Mouse (Mus musculus) A20 (cell line): Measurements from ENCODE around the gene Gm21366.
"Not testable (repeated sequence)": the region's sequence is repeated elsewhere in the genome, so short reads cannot be mapped to it uniquely, and the experiment has no call there.

Experiments used
- DNase-seq: peaks from one replicate; pipeline ENCODE4 v3.0.0-alpha.2; 2011; ENCODE audit warnings: low read depth, low spot score

Gm21366 gene

DNA sequence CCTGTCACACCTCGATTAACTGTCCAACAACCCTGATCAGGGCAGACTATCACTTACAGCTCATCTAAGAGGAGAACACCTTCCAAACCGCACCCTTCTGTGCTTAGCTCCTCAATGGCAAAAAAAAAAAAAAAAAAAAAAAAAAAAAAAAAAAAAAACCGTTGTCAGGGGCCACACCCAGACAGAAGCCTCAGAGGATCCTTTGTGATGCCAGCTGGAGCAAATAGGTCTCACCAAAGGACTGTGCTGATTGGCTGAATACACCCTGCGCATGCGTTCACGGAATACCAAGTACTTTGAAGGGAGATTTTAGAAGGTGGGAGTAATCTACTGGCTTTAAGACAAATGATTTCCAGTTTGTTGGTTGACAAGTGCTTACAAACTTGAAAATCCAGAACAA is at the start of gene Gm21366:
TSS of gene Gm21366 (minus strand) at position 101 of the 400 bp plus-strand sequence.
- not testable (repeated sequence) for DNase-seq
